Mouse (Mus musculus) testis, postnatal 14 days (tissue): Measurements from ENCODE around the gene Pigk.
"Not testable (repeated sequence)": the region's sequence is repeated elsewhere in the genome, so short reads cannot be mapped to it uniquely, and the experiment has no call there.

Experiments
- DNase-seq: peaks from one replicate; pipeline ENCODE4 v3.0.0; 2021; ENCODE audit warnings: low spot score

Gene Pigk

DNA sequence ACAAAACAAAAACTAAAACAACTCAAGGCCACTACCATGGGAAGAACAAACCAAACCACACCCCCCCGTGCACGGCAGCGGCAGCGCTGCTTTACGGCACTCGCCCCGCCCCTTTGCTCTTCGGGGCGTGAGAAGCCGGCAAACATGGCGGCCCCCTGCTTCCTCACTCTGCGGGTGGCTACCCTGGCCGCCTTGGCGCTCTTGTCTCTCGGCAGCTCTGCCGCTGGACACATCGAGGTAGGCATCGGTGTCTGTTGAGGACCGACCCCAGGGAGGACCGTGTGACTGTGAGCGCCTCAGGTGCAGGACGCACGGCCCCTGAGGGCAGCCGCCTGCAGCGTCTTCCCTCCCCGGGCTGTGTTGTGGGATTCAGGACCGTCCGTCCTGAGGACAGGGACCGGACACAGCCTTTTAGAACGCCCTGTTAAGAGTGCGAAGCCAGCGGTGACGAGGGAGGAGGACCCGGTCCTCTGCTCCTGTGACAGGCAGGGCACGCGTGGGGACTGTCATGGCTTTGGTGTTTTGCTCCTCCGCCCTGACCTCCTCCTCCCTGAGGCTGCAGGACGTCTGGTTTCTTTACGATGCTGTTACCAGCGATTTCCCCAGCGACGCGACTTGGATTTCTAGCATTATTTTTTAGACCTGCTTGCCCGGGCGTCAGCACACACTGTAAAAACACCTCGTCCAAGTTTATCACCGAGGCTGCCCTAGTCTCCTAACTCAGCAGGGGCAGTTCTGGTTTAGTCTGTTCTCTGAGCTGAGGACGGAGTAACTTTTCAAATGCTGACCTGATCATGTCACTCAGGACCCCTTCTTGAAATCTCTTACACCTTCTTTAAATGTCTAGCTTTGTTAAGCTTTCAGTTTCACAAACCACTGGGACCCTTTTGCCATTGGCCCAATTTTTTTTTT is at the start of gene Pigk:
Gene Pigk, plus strand, starts transcription at position 110 of the 912 bp plus-strand sequence.
- peak; percentile 90 for DNase-seq

- DNase-seq: no peak
Observed at GRCm38 (mm10) chr3:152666991-152667355, 46.9 kb upstream of the Pigk start.

- no peak for DNase-seq
Observed at GRCm38 (mm10) chr3:152667356-152668211, 46.3 kb upstream of the Pigk start.

DNA sequence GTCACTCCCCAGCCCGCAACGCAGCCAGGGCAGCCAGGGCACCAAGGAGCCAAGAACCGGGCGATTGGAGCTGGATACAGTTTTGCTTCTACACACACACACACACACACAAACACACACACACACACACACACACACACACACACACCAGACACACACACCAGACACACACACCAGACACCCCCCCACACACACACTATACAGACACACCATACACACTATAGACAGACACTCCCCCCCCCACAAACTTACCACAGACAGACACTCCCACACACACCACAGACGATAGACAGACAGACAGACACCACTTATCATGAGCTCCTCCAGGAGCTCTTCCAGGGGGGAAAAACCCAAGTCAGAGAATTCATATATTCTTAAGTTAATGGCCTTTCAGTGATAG is 45.7 kb upstream of the Pigk start, which contains the start of gene Ak5:
Gene Ak5, minus strand, starts transcription at position 122 of the 400 bp plus-strand sequence.
- no peak for DNase-seq

- DNase-seq: no peak
Observed at GRCm38 (mm10) chr3:152668793-152669192, 45.1 kb upstream of the Pigk start.

GRCm38 (mm10) chr3:152669783-152670182 is 44.1 kb upstream of the Pigk start:
- no peak for DNase-seq

GRCm38 (mm10) chr3:152674663-152675062 is 39.2 kb upstream of the Pigk start:
- DNase-seq: no peak

- no peak for DNase-seq
Observed at GRCm38 (mm10) chr3:152688532-152688931, 25.4 kb upstream of the Pigk start.

DNA sequence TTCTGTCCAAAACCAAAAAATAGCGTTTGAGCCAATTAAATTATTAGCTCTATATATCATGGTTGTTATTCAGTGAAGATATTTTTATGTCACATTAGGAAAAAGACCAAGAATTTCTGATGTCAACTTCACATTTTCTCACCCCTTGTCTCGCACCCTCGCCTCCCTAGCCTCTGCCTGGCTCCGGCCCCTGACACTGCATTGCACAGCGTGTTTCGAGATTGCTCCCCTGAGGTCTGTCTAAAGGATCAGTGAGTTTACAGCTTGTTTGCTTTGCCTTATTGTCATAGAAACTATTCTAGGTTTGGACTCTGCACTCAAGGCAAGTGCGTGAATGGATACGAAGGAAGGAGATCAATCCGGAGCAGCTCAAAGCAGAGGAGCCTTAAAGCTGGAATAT is 24.8 kb upstream of the Pigk start:
- DNase-seq: no peak

- no peak for DNase-seq
Observed at GRCm38 (mm10) chr3:152694950-152695349, 18.9 kb upstream of the Pigk start.

GRCm38 (mm10) chr3:152698017-152698416 is 15.9 kb upstream of the Pigk start:
- no peak for DNase-seq

DNA sequence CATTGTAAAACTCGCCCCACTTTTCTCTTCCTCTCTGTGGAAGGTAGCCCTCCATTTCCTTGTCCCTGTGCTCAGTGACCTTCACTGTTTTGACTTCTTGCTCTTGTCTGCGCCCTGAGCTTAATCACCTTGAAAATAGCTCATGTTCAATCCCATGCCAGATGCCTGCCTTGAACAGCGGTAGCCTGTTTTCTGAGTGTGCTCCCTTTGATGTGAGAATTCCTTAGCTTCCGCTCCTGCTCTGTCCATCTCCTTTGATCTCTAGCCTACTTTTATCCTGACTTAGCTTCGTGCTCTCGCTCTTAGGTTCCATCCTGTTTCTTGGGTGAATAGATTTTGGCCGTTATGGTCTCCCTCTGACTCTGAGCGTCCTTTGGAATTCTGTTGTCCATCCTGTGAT is 14.6 kb upstream of the Pigk start:
- DNase-seq: no peak

GRCm38 (mm10) chr3:152701536-152701935 is 12.4 kb upstream of the Pigk start:
- DNase-seq: not testable (repeated sequence)

- no peak for DNase-seq
Observed at GRCm38 (mm10) chr3:152702274-152702843, 11.5 kb upstream of the Pigk start.

GRCm38 (mm10) chr3:152705826-152706225 is 8.1 kb upstream of the Pigk start:
- no peak for DNase-seq

- DNase-seq: no peak
Observed at GRCm38 (mm10) chr3:152706901-152707300, 7.0 kb upstream of the Pigk start.

DNA sequence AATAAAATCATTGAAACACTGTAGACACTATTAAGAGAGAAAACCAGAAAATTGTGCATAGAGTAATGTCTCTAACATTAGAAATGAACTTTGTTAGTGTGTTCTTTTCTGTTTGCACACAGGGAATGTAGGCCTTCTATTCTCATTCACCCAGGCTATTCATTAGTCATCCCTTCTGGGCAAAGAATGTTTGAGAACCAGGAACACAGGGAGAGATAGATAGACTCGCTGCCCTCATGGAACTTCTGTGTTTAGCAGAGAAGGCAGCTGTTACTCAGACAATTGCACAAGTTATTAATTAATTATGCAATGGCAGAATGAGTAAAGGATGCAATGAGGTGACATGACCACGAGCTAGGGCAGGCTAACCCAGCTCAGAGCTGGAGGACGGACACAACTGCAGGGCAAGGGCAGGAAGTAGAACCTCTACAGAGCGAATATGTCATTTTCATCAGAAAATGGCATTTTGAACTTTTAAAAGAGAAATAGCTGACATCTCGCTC is 6.5 kb upstream of the Pigk start:
- no peak for DNase-seq

GRCm38 (mm10) chr3:152709936-152710335 is 4.0 kb upstream of the Pigk start:
- DNase-seq: no peak

- DNase-seq: no peak
Observed at GRCm38 (mm10) chr3:152712957-152713356, 943 bp upstream of the Pigk start.

- no peak for DNase-seq
Observed at GRCm38 (mm10) chr3:152721301-152721700, 7.4 kb downstream of the Pigk start.

GRCm38 (mm10) chr3:152722836-152723235 is 8.9 kb downstream of the Pigk start:
- DNase-seq: no peak

DNA sequence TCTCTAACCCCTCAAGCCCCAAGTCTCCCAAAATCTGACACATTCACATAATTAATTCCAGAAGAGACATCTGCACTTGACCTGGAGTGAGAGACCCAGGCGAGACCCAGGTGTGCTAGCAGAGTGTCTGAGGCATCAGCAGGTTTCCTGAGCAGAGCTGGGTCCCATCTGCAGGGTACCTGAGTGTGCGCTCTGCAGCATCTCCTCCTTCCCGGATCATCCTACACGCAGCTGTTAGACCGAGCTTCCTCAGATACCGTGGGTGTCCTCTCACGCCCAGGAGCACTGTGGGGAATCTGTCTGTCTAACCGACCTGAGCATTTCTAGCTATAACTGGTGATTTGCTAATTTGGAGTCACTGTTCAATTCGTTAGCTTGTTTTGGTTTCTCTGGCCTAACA is 10.5 kb downstream of the Pigk start:
- no peak for DNase-seq
